Mouse (Mus musculus): ENCODE measurements at regions not wholly inside any gene's neighbourhood (a gene's known extent, or its start where the extent isn't known, plus 50 kb on each side); places are given as distances from the start of the nearest gene placed in this dataset.

DNA sequence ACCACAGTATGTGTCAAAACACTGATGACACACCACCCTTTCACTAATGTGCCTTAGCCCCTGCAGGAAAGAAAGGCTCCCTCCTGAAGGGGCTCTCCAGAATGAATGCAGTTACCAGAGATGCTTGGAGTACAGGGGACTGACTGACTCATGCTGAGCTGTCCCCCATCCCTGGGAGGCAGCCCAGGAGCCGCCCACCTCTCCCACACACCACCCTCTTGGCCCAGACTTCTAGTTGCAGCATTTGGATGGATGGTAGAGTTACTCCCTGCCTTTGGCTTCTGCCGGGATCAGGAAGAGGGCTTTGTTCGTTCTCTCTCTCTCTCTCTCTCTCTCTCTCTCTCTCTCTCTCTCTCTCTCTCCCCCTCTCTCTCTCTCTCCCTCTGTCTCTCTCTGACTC lies 53.4 kb upstream of the Jun start:
- DNase-seq: no peak

DNA sequence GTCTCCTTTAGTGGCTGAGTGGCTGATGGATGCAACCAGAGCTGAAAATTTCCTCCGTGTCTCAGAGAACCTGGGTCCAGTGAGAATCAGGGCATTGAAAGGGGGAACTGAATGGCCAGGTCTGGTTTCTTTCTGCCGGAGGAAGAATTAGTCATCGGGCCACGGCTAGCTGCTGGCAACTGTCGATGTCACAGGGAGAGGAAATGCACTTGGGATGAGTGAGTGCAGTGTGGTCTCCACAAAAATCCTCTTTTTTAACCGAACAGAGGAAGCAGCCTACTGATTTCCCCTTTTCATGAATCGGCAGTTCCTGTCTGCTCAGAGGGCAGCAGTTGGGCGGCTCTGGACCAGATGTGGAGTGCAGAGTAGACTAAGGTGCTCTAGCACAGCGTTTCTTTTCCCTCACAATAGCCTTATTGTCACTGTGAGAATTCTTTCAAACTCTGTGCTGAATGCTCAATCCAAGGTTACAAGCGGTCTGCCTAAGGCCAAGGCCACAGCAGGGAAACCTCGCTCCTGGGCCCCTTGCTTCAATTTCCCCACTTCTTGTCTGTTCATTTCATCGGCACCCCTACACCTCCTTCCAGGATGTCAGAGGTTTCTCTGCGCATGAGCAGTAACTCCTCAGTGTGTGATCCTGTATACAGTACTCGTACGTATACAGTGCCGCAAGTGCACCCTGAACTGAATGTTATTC lies 54.1 kb upstream of the Jun start:
- DNase-seq: peak in 1 of 2 experiments; percentile 22

DNA sequence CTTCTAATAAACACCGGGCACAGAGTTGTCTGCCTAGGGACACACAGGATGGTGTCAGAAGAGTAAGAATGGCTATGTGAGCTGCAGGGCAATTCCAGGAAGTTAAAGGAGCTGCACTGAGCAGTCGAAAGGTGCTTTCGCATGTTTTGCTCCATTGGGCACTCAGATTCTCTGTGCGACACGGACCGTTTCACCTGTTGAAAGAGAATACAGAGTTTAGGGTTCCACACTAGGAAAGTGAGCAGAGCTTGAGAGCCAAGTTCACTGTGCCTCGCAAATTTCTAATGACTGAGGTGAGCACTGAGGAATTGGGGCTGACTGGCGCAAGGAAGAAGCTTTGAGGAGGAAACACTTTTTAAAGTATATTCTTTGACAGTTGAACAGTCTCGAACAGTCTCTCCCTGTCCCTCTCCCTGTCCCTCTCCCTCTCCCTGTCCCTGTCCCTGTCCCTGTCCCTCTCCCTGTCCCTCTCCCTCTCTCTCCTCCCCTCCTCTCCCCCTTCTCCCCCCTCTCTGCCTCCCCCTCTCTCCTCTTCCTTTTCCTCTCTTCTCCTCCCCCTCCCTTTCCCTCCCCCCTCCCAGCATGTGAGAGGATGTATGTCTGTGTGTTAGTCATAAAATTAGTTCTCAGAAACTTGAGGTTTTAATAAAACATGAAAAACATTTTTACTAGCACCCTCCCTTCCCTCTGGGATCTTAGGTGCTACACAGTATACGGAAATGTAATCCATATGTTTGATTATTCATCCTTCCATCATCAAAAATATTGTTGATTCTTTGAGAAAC lies 55.1 kb upstream of the Jun start:
- DNase-seq: peak in 1 of 2 experiments; percentile 11

DNA sequence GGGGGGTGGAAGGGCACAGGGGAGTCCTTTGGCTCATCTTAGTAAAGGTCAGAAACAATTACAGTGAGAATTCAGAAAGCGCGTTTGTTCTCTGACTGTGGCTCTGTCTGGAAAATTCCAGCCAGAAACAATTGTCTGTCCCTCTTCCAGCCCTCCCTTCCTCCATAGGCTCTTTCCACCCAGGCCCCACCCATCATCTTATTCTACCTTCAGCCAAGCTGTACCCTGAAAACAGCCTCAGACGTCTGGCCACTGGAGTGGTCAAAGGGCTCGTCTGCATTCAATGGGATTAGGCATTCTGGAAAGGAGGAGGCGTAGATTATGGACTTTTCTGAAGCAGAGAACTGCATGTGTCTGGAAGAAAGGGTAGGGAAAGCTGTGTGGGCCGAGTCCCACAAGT lies 56.8 kb upstream of the Jun start:
- DNase-seq: no peak

DNA sequence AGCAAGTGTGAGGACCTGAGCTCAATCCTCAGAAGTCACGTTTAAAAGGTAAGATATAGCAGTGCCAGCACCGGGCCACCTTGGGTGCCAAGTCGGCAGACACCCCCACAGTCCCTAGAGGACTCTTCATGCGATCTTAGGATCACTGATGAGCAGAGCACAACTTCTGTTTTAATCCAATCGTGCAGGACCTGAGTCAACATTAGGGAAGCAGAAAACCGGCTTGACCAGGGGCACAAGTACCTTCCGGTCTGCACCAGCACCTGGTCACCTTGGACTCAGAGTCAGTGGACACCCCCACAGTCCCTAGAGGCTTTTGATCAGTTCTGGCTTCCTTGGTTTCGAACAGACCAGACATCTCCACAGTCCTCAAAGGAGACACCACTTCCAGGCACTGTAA lies 58.8 kb upstream of the Jun start:
- DNase-seq: no peak

DNA sequence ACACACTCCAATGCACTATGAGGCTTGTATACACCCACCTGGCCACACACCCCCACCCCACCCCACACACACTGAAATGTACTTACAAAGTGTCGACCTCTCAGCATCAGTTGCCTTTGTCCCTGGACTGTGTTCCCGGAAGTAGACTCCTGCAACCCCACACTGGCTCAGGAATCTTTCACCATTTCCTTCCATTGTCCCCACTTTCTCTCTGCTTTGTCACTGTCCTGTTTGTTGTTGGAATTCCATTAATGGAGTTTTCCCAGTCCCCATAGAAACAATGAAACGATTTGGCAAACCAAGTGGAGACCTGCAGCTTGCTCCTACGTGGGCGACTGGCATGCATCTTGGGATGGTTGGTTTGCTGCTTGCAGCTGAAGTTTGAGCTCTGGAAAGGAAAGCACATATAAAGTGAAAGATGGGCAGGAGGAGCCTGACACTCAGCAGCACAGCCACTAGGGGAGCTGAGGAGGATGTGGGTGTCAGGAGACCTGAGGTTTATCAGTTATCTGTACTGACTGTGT lies 65.2 kb upstream of the Jun start:
- DNase-seq: peak in 1 of 2 experiments; percentile 17

DNA sequence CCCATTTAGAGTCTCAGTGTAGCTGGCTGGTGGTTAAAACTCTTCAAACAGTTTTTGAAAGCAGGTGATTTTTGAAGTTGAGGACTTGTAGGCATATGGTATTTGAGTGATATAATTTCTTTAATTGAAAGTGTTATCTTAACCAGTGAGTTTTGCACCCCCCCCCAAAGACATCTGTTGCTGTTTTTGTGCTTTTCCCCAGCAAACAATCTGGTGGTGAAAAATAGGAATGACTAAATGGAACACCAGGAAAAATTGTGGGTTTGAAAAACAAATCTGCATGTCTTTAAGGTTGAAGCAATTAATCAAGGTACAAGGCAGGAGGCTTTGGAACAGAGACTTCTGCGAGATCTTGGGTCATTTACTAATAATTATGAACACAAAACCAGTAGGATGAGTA lies 68.9 kb upstream of the Jun start:
- no peak for DNase-seq

DNA sequence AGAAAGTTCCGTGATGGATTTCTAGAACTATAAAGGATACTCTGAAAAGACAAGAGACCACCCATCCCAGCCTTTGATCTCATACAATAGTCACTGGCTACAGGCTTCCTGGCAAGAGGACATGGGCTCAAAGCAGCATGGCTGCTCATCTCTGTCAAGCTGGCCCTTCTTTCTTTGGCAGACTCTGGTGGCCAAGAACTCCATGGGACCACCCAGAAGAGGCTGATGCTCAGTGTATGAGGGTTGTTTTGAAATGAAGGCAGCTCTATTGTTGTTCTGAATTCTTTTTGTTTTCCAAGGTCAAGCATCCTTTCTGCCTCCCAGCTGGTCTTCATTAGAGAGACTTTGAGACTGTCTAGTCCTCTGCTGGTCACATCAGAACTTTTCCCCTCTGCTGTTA lies 73.3 kb upstream of the Jun start:
- no peak for DNase-seq

DNA sequence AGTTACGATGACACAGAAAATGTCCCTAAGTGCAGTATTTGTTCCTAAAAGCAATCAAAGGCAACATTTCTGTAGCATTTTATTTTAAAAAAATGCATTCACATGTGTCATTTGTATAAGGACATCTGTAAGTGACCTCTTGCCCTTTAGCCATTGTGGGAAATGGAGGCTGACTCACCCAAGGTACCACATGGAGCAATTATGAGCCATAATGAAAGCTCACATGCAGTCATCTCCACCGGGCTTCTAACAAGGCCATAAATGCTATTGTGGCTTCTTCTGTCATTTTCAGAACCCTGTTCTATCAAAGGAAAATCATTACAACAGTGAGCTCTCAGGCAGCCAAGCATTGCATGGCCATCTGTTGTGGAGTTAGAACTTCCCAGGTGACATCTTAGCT lies 75.9 kb upstream of the Jun start:
- DNase-seq: no peak

DNA sequence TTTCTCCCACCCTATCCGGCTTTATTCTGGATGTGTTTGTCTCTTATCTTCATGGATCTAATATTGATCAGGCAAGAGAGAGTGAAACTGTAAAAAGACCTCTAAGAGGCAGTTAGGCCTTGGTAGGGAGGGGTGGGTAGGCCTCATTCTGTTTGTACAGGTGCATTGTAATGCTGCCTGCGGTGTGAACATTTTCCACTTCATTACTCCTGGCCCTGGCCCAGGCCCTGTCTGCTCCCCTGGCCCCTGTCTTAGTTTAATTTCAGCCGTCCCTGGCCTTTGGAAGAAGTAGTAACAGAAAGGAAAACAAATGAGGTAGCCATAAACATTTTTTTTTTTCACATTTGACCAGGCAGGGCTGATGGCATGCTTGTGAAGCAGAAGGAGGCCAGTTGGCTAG lies 81.8 kb upstream of the Jun start:
- no peak for DNase-seq

DNA sequence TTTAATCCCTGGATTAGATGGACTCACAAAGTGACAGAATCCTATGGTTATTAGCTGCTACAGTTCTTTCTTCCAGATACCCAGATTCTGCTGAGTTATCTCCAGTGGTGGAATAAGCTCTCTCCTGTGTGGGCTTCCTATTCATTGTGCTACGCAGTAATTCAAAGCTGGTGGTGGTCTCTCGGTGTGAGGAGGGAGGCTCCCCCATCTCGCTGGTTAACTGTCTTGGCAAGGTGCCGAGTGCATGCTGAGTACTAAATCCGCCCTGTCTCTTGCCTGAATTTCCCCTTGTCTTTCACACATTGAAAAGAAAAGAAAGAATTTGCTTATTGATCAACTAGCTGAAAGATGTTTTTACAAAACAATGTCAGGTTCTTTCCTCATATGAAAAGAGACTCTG lies 82.6 kb upstream of the Jun start:
- no peak for DNase-seq

DNA sequence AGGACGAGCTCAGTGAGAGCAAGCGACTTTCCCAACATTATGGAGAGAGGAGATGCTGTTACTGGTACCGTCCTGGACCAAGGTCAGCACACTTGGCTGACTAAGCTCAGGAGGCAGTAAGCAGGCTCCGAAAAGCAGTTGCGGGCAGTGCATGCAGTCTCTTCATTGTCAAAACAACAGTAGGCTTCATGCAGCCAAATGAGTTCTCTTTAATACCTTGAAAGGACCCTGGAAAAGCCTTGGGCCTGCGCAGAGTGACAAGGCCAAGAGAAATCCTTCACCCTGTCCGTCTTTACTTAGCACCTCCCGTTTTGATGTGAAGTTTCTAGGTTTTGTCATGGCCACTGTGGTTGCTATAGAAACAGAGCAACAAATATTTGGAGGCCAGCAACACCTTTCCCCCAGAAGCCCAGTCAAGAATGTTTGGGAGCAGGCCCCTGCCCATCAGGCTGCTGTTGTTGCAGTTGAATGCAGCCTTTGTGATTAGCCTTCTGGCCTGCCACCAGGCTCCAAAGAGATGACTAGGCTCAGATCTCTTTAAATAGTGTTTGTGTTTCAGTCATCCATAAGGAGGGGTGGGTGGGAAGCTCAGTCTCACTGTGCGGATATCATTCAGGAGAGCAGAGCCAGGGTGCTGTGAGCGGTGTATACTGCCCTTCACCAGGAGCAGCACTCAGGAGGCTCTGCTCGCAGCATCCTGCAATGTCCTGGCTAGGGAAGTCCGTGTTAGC lies 85.6 kb upstream of the Jun start:
- no peak for DNase-seq

DNA sequence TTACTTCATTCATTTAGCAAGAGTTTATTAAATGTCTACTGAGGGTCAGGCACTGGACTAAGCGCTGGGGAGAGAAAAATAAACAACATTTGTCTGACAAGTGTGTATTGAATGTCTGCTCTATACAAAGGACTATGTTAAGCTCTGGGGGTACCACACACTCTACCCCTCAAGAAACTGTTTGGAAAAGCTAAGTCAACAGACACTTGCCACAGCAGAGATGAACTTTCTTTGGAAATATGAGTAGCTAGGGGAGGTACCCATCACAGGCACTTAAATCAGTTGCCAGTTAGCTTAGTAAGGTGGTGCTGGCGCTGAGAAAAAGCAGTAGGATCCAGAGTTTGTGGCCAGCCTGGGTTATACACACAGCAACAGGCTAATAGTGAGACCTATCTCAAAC lies 86.7 kb upstream of the Jun start:
- DNase-seq: no peak

DNA sequence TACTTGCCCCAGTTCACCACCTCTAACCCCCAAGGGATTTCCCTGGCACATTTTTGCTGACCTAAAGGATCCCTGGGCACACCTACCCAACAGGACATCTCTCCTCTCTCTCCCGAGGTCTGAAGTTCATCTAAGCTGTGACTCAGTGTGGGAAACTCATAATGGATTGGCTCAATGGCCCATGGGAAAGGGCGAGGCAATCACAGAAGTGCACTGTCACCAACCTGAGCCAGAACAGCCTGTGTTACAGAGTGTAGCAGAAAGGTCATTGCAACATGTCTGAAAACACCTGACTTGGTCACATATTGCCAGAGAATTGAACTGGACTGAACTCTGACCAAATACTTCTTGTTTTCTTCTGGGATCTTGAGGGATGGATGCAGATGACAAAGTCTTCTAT lies 89.2 kb upstream of the Jun start:
- DNase-seq: no peak

DNA sequence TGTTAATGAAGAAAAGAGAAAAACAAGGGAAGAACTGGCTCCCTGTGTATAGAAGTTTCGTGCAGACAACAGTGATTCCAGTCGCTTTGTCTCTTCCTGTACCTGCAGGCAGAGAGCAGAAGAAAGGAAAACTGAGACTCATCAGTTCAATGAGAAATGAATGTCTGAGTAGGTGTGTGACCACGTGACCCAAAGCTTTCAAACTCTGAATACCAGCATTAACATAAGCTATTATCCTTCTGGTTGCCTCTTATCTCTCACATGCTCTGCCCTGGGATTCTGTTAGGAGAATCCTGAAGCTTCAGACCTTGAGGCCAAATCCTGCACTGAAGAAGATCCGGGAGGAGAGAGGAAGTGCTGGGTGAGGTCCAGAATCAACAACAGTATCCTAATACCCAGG lies 91.1 kb upstream of the Jun start:
- no peak for DNase-seq

DNA sequence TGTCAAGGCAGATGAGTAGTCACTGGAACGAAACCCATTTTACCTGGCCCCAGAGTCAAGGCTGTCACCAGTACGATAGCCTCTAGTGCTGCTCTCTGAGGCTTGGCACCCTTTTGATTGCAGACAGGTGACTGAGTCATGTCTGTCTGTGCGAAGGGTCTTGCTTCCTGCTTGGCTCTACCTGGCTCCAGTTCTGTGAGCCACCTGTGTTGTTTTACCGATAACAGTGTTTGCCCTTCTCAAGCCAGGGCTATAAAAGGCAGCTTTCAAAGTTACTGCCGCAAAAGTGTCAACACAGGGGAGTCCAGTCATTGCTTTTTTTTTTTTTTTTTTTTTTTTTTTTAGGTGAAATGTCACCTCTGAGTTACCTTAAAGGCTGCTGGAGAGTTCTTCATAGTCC lies 91.6 kb upstream of the Jun start:
- no peak for DNase-seq

DNA sequence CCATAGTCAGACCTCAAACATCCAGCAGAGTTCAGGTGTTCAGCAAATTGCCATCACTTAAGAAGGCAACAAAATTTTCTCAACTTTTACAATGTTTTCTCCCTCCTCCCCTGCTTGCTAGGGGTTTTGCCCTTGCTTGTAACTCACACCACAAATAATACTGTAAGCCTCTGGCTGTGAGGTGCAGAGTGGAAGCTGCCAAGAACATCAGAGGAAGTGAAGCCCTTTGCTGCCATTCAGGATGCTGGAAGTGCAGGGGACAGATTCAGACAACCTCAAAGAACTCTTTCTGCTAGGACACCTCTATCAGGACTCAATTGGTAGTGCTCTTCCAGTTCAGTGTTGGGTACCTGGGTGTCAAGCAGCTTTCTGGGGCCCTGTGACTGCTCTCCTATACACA lies 92.4 kb upstream of the Jun start:
- no peak for DNase-seq

DNA sequence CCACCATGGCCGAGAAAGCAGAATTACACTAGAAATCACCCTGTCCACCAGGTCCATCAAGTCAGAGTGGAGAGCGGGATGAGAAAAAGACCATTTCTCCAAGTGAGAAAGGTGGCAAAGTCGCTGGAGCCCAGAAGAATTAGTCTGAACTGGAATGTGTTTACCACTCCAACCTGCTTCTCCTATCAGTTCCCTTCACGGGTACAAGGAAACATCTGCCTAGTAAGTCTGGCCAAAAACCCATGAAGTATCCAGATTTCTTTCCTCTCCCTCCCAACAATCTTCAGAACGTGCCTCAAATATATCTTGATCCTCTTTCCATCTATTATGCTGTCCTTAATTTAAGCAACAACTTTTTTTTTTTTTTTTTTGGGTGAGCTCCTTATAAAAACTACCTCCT lies 94.2 kb upstream of the Jun start:
- DNase-seq: no peak

DNA sequence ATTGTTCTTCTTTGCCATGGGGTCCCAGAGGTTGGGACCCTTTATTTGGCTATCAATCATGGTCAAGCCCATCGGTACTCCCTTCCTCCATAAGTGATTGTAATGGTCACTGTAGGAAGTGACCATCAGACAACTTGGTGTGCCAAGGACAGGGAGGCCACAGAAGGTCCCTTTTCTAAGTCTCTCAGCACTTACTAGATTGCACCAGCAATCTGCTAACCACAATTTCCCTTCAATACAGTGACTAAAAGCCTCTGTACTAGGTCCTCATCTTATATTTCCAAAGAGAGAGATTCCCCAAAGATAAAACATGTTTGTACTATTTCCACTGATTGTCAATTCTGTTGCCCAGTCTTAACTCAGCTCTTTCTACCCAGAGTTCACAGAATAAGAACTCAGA lies 96.6 kb upstream of the Jun start:
- no peak for DNase-seq

DNA sequence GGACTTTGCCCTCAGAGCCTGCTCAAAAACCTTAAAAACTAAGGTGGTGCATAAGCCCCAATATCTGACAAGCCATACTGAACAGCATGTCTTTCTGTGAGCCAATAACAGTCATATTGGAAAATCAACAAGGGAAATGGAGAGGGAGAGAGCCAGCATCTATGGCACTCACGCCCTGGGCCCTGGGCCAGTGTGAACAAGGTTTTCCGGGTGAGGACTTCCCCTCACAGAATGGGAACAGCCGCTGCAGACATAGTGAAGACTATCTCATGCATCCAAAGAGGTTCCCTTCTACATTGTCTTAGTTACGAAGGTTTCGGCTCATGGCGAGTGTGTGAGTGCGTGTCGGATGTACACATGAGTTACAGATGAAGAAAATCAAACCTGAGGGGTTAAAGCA lies 99.7 kb upstream of the Jun start:
- no peak for DNase-seq

DNA sequence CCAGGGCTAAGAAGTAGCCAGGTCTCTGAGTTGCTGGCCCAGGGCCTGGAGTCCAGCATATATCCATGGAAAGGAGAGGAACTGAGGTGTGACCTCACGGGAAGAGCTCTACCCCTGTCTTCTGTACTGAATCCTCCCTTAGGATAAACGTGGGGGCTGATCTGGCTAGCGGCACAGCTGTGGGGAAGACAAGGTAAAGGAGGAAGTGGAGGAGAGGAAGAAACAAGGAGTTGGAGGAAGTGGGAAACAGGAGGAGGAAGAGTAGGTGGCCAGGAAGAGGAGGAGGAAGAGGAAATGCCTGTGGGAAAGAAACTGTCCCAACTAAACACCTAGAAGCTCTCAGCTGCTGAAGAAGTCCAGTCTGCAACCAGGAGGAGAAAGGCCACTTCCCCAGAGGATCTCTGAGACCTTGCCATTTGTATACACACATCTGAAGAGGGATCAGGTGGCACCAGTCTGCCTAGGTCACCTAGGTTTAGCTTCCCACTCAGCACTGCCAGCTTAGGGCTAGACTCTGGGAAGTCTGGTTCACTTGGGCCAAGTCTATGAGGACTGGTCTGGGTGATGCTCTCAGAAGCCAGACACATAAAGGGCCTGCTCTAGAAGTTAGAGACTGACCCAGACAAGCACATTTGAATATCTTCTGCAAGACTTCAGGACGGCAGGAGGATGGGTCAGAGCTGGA lies 100.6 kb upstream of the Jun start:
- no peak for DNase-seq

DNA sequence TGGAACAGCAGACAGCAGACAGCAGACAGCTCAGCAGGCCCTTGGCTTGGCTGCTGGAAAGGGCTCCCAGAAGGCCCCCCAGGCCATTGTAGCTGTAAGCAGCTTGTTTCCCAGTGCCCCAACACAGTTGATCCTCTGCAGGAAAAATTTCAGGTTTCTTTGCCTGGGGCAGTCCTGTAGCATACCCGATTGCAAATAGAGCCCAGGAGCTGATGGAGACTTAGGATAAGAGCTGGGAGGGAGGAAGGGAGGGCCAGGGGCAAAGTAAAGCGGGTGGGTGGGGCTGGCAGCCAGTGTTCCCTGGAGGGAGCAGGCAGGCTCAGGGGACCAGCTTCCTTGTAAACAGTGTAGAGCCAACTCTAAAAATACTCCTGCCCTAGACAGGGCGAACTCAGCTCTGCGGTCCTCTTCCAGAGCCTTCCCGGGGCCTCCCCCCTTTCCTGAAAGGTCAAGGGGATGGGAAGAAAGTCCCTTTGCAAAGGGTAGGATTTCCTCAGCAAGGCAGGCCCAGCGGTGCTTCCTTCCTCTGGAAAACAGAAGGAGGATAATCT lies 101.8 kb upstream of the Jun start:
- DNase-seq: no peak

DNA sequence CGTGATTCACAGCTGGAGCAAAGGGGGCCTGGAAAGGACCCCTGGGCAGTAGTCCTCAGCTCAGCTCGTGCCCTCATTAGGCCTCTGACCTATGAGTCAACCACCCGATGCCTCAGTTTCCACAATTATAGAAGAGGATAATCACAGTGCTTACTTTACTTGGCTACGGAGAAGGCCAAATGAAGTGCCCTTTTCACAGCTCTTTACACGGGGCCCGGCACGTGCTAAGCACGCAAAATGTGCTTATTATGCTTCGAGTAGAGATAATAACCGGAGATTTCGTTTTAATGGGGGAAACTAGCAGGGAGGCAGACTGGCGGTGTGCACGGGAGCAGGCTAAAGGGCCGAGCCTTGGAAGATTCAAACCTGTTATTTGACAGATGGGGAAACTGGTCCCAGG lies 102.4 kb upstream of the Jun start:
- DNase-seq: no peak

Measured in spleen, adult 18-20 months (tissue).